Mouse (Mus musculus): ENCODE results near the gene Eapp. TPM values are rescaled to one million over a fixed set of nuclear protein-coding genes. Genes with fewer than 3 reads are reported as not detected.
A peak's percentile ranks its signal among the peaks of the same experiment; 100 is the strongest.
"Not testable (repeated sequence)": the region's sequence is repeated elsewhere in the genome, so short reads cannot be mapped to it uniquely, and the experiment has no call there.

Eapp gene
- polyA plus RNA-seq, 1 experiment from 2014 or later, result 61.8 TPM

DNA sequence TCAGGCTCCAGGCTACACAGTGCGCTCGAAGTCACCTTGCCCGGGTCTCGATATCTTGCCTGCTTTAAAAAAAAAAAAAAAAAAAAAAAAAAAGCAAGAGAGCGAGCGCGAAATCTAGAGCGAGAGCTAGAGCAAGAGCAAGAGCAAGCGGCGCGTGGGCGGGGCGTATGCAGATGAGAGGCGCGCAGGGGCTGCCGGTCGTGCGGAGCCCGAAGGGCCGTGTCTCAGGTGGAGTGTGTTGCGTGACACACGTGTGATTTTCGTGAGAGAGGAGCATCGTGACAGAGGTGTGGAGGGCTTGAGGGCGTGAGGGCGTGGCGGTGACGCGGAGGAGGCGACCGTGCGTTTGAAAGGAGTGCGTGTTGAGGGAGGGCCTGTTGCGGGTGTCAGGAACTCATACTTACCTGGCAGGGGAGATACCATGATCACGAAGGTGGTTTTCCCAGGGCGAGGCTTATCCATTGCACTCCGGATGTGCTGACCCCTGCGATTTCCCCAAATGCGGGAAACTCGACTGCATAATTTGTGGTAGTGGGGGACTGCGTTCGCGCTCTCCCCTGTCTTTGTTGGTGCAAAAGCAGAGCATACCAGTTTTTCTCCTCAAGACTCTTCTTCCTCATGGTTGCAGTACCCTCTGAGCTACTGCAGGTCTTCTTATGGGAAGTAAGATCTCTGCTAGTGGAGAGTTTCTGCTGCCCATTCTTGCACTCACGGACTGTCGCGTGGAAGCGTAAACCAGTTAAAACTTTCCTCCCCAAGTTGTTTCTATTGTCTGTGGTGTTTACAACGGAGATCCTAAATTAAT is 18.3 kb upstream of the Eapp start:
- 0% methylated on average over 2 of the region's 48 CpGs for WGBS
- H3K9ac ChIP-seq (ENCODE audit: low read length); H3K9me3 ChIP-seq (ENCODE audit: control insufficient read depth, low read length); H3K27ac ChIP-seq (ENCODE audit: low read length); H3K4me3 ChIP-seq (ENCODE audit: low read length); H3K4me1 ChIP-seq (replicated peaks; ENCODE audit: control insufficient read depth, insufficient read depth, low read length); H3K27me3 ChIP-seq (ENCODE audit: control insufficient read depth, insufficient read depth, low read depth, low read length); H3K36me3 ChIP-seq (ENCODE audit: control insufficient read depth, insufficient read depth, low read length); H3K4me2 ChIP-seq (ENCODE audit: low read depth, low read length): not testable (repeated sequence)
- ATAC-seq (ENCODE audit: low read depth), result peak; percentile 59

DNA sequence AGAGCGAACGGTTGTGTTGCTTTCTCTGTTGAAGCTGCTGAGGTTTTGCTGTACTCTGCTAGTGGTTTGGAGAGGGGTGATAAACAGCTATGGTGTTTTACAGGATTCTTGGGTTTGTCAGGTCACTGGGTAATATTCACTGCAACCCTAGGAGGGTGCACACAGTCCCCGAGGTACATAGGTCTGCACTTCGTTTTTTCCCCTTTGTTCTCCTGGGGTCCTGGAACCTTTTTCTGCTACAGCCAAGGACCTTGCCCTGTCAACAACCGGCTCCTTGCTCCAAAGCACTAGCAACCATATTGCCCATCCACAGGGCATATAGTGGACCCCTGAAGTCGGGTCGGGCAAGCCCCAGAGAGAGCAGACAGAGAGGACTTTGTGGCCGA is 14.8 kb upstream of the Eapp start:
- H3K27ac ChIP-seq (ENCODE audit: low read length); H3K9ac ChIP-seq (ENCODE audit: low read length); H3K4me1 ChIP-seq (replicated peaks; ENCODE audit: control insufficient read depth, insufficient read depth, low read length); H3K4me2 ChIP-seq (ENCODE audit: low read depth, low read length); H3K9me3 ChIP-seq (ENCODE audit: control insufficient read depth, low read length); H3K27me3 ChIP-seq (ENCODE audit: control insufficient read depth, insufficient read depth, low read depth, low read length); H3K36me3 ChIP-seq (ENCODE audit: control insufficient read depth, insufficient read depth, low read length); H3K4me3 ChIP-seq (ENCODE audit: low read length): not testable (repeated sequence)
- ATAC-seq (ENCODE audit: low read depth), result peak; percentile 84
- WGBS, result 0% methylated on average over 3 of the region's 8 CpGs

DNA sequence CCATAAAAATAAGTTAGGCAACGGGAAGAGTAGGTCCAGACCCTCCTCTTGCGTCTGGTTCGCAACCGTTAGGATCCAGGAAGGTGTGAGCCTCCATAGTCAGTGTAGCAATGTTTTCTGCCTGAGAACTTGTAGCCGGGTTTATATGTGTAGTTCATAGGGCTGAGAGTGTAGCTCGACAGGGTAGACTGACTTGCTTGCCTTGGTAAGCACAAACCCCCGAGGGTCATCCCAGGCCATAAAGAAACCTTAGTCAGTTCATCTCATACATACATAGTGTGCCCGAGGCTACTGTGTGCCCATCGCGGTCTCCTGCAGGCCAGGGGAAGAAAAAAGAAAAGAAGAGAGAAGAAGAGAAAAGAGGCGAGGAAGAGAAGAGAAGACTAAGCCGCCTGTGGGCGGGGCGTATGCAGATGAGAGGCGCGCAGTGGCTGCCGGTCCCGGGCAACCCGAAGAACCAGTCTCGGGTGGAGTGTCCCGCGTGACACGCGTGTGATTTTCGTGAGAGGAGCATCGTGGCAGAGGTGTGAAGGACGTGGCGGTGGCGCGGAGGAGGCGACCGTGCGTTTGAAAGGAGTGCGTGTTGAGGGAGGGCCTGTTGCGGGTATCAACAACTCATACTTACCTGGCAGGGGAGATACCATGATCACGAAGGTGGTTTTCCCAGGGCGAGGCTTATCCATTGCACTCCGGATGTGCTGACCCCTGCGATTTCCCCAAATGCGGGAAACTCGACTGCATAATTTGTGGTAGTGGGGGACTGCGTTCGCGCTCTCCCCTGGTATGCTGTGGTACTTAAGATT is 14.2 kb upstream of the Eapp start:
- WGBS, result 0% methylated on average over 11 of the region's 44 CpGs
- H3K4me2 ChIP-seq (ENCODE audit: low read depth, low read length), result 0 out of 2 replicates have a peak overlapping the region, but pooled peaks have one; percentile 29
- not testable (repeated sequence) for H3K9me3 ChIP-seq (ENCODE audit: control insufficient read depth, low read length); H3K27ac ChIP-seq (ENCODE audit: low read length); H3K27me3 ChIP-seq (ENCODE audit: control insufficient read depth, insufficient read depth, low read depth, low read length); H3K4me1 ChIP-seq (replicated peaks; ENCODE audit: control insufficient read depth, insufficient read depth, low read length); H3K4me3 ChIP-seq (ENCODE audit: low read length); H3K9ac ChIP-seq (ENCODE audit: low read length); H3K36me3 ChIP-seq (ENCODE audit: control insufficient read depth, insufficient read depth, low read length)
- ATAC-seq (ENCODE audit: low read depth), result peak; percentile 64

DNA sequence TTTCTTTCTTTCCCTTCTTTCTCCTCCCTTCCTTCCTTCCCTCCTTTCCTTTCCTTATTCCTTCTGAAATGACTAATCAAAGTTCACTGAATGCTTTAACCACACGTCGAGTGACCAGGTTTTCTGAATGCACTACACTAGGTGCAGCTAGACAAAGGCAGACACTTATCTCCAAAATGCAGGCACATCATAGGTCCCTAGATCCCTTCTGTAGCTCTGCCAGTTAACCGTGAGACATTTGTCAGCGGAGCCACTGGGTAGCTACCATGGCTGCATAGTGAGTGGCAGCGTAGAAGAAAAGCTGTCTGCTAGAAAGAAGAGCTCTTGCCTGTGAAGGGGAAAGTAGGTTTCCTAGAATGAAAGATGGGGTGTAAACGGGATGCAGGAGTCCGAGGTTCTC is 3.7 kb upstream of the Eapp start:
- no peak for ATAC-seq (ENCODE audit: low read depth)
- Histone ChIP-seq H3K4me1 (replicated peaks; ENCODE audit: control insufficient read depth, insufficient read depth, low read length) (peaks cover 3% of the 10 kb centered on the region), H3K4me2 (ENCODE audit: low read depth, low read length) (no peak overlapping the region), H3K9ac (ENCODE audit: low read length) (no peak overlapping the region), H3K36me3 (ENCODE audit: control insufficient read depth, insufficient read depth, low read length) (no peaks in the 10 kb centered on the region), H3K27me3 (ENCODE audit: control insufficient read depth, insufficient read depth, low read depth, low read length) (no peaks in the 10 kb centered on the region; the same call in 1 of the 2 replicates), H3K27ac (ENCODE audit: low read length) (no peak overlapping the region), H3K9me3 (ENCODE audit: control insufficient read depth, low read length) (no peaks in the 10 kb centered on the region), H3K4me3 (ENCODE audit: low read length) (no peak overlapping the region)
- 60% methylated on average over 7 of the region's 7 CpGs for WGBS

DNA sequence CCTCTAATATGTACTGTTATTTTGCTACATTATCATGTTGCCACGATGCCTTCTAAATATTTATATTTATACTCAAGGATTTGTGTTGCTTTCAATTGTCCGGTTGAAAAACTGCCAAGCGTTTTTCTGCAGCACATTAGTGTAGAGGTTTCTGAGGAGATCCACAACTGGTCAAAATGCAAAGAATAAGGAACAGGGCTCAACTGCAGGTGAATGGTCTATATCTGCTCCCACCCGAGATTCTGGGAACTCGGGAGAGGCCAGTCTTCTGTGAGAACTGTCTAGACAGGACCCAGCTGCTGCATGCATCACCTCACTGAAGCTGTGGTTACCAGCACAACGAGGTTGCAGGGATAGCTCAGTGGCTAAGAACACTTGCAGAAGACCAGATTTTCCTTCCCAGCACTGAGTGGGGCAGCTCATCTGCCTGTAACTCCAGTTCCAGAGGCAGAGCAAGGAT is 2.1 kb upstream of the Eapp start:
- no peak overlapping the region for H3K27ac ChIP-seq (ENCODE audit: low read length)
- H3K27me3 ChIP-seq (ENCODE audit: control insufficient read depth, insufficient read depth, low read depth, low read length), result no peaks in the 10 kb centered on the region; the same call in 1 of the 2 replicates
- no peak overlapping the region for H3K4me2 ChIP-seq (ENCODE audit: low read depth, low read length)
- ATAC-seq (ENCODE audit: low read depth), result no peak
- no peak overlapping the region for H3K9ac ChIP-seq (ENCODE audit: low read length)
- H3K4me1 ChIP-seq (replicated peaks; ENCODE audit: control insufficient read depth, insufficient read depth, low read length), result peaks cover 3% of the 10 kb centered on the region
- 28% methylated on average over 6 of the region's 6 CpGs for WGBS
- H3K4me3 ChIP-seq (ENCODE audit: low read length), result no peak overlapping the region
- no peaks in the 10 kb centered on the region; the same call in 1 of the 2 replicates for H3K36me3 ChIP-seq (ENCODE audit: control insufficient read depth, insufficient read depth, low read length)
- H3K9me3 ChIP-seq (ENCODE audit: control insufficient read depth, low read length), result no peaks in the 10 kb centered on the region

DNA sequence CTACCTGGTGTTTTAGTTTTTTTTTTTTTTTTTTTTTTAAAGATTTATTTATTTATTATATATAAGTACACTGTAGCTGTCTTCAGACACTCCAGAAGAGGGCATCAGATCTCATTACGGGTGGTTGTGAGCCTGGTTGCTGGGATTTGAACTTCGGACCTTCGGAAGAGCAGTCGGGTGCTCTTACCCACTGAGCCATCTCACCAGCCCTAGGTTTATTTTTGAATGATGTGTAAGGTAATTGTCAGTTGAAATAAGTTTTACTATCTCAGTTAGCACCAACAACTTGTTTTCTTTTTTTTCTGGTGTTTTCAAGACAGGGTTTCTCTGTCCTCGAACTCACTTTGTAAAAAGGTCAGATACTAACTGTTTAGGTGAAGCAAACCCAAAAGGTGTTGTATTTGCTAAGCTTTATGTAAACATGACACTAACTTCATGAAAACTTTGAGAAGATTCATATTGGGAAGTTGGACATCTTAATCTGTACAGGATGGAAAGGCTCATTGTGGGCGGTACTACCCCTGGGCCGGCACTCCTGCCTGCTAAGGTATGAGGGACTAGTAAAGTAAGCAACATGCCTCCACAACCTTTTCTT is 1.4 kb upstream of the Eapp start:
- no peak overlapping the region for H3K27ac ChIP-seq (ENCODE audit: low read length)
- H3K9me3 ChIP-seq (ENCODE audit: control insufficient read depth, low read length), result no peaks in the 10 kb centered on the region
- WGBS, result 4% methylated on average over 7 of the region's 7 CpGs
- peaks cover 3% of the 10 kb centered on the region for H3K4me1 ChIP-seq (replicated peaks; ENCODE audit: control insufficient read depth, insufficient read depth, low read length)
- ATAC-seq (ENCODE audit: low read depth), result peak; percentile 17
- no peak overlapping the region for H3K9ac ChIP-seq (ENCODE audit: low read length)
- no peak overlapping the region for H3K4me2 ChIP-seq (ENCODE audit: low read depth, low read length)
- H3K36me3 ChIP-seq (ENCODE audit: control insufficient read depth, insufficient read depth, low read length), result peaks cover 4% of the 10 kb centered on the region; the same call in 1 of the 2 replicates
- no peaks in the 10 kb centered on the region; the same call in 1 of the 2 replicates for H3K27me3 ChIP-seq (ENCODE audit: control insufficient read depth, insufficient read depth, low read depth, low read length)
- no peak overlapping the region for H3K4me3 ChIP-seq (ENCODE audit: low read length)

DNA sequence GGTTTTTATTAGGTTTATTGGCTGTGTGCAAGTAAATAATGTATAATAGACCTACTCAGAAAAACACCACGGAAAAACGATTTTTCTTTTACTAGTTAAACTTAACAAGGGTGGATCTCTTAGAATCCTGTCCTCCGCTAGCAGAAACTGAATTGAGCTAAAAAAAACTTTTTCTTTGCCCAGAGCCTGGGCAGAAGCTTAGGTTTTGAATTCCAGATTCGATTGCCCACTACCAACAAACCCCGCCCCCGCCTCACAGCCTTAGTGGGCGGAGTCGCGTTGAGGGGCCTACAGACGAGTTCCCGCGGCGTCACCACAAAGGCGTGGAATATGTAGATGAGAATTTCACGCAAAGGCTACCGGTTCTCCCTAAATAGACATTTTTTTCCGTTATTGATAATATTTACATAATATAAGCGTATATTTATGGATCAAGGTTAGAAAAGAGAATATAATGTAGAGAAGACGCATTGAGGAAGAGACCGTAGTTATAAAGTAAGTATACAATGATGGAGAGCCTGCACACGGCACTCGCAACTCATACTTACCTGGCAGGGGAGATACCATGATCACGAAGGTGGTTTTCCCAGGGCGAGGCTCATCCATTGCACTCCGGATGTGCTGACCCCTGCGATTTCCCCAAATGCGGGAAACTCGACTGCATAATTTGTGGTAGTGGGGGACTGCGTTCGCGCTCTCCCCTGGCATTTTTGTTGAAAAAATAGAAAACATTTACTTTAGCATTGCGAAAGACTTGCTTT is 725 bp upstream of the Eapp start:
- Histone ChIP-seq H3K27me3 (ENCODE audit: control insufficient read depth, insufficient read depth, low read depth, low read length) (no peaks in the 10 kb centered on the region), H3K9me3 (ENCODE audit: control insufficient read depth, low read length) (no peaks in the 10 kb centered on the region), H3K4me3 (ENCODE audit: low read length) (peak overlapping the region; percentile 95), H3K27ac (ENCODE audit: low read length) (peak overlapping the region; percentile 98), H3K36me3 (ENCODE audit: control insufficient read depth, insufficient read depth, low read length) (peaks cover 5% of the 10 kb centered on the region; the same call in 1 of the 2 replicates), H3K9ac (ENCODE audit: low read length) (peak overlapping the region; percentile 92), H3K4me2 (ENCODE audit: low read depth, low read length) (peak overlapping the region; percentile 82), H3K4me1 (replicated peaks; ENCODE audit: control insufficient read depth, insufficient read depth, low read length) (peaks cover 3% of the 10 kb centered on the region)
- ATAC-seq (ENCODE audit: low read depth), result peak; percentile 94
- WGBS, result under 1% methylated on average over 32 of the region's 32 CpGs

DNA sequence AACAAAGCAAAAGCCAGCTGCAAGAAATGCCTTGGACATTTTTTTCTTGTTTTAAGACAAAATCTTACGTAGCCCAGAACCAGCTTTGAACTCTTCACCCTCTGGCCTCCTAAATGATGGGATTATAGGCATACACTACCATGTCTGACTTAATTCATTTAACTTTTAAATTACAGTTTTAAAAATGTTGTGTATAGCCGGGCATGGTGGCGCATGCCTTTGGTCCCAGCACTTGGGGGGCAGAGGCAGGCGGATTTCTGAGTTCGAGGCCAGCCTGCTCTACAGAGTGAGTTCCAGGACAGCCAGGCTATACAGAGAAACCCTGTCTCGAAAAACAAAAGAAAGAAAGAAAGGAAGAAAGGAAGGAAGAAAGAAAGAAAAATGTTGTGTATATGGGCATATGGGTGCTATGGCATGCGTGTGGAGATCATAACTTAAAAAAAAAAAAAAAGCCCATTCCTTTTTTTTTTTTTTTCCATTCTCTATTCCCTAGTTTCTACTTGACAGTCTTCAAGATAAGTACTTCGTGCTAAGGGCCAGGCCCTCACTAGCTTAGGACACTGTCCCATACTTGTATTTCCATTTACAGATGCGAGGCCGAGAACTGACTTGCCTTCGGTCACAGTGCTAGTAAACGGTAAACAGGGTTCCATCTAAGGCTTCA is 718 bp downstream of the Eapp start:
- no peaks in the 10 kb centered on the region for H3K9me3 ChIP-seq (ENCODE audit: control insufficient read depth, low read length)
- H3K27ac ChIP-seq (ENCODE audit: low read length), result peak overlapping the region; percentile 98
- H3K9ac ChIP-seq (ENCODE audit: low read length), result peak overlapping the region; percentile 92
- peaks cover 10% of the 10 kb centered on the region; the same call in 1 of the 2 replicates for H3K36me3 ChIP-seq (ENCODE audit: control insufficient read depth, insufficient read depth, low read length)
- 34% methylated on average over 12 of the region's 12 CpGs for WGBS
- peak overlapping the region; percentile 82 for H3K4me2 ChIP-seq (ENCODE audit: low read depth, low read length)
- ATAC-seq (ENCODE audit: low read depth), result no peak
- peaks cover 3% of the 10 kb centered on the region for H3K4me1 ChIP-seq (replicated peaks; ENCODE audit: control insufficient read depth, insufficient read depth, low read length)
- H3K27me3 ChIP-seq (ENCODE audit: control insufficient read depth, insufficient read depth, low read depth, low read length), result no peaks in the 10 kb centered on the region
- peak overlapping the region; percentile 95 for H3K4me3 ChIP-seq (ENCODE audit: low read length)

Measured in lung, embryonic 16.5 days (tissue).